Mouse (Mus musculus) MEL (cell line): ENCODE data around the gene AC124502.3.

Experiments used
- CTCF ChIP-seq, 3 experiments: IDR thresholded peaks in 2 of 3; conservative IDR thresholded peaks in 1 of 3; 2 replicates each; pipeline ENCODE4 v1.5.1; 2011 to 2012; ENCODE audit warnings: low read length in 3 of 3, low read depth in 2 of 3, mild to moderate bottlenecking in 2 of 3, improper control_type of control experiment in 1 of 3, inconsistent platforms in 1 of 3, mixed read lengths in 1 of 3, moderate library complexity in 1 of 3; ENCODE audit not compliant: control insufficient read depth in 1 of 3, insufficient read depth in 1 of 3, poor library complexity in 1 of 3, severe bottlenecking in 1 of 3
- JUND ChIP-seq: IDR thresholded peaks from 2 replicates; pipeline ENCODE4 v1.6.1; 2011; ENCODE audit warnings: low read depth, mild to moderate bottlenecking, improper control_type of control experiment, low read length
- MAX ChIP-seq: IDR thresholded peaks from 2 replicates; pipeline ENCODE4 v1.6.1; 2011; ENCODE audit warnings: low read length, improper control_type of control experiment
- MXI1 ChIP-seq: IDR thresholded peaks from 2 replicates; pipeline ENCODE4 v1.6.1; 2011; ENCODE audit warnings: mild to moderate bottlenecking, low read depth, low read length, improper control_type of control experiment
- POLR2A ChIP-seq, 2 experiments: IDR thresholded peaks; 2 replicates each; pipeline ENCODE4 v1.6.1; 2011 to 2012; ENCODE audit warnings: low read length in 2 of 2, mild to moderate bottlenecking in 2 of 2, control low read depth in 1 of 2, improper control_type of control experiment in 1 of 2, low read depth in 1 of 2, moderate library complexity in 1 of 2; ENCODE audit not compliant: control insufficient read depth in 1 of 2, insufficient read depth in 1 of 2, poor library complexity in 1 of 2
- POLR2AphosphoS2 ChIP-seq: IDR thresholded peaks from 2 replicates; pipeline ENCODE4 v1.6.1; 2011; ENCODE audit warnings: low read length, improper control_type of control experiment
- TAL1 ChIP-seq: IDR thresholded peaks from 2 replicates; pipeline ENCODE4 v1.6.1; 2012; ENCODE audit warnings: mild to moderate bottlenecking, inconsistent platforms, low read length, moderate library complexity, mixed read lengths
- TCF12 ChIP-seq: IDR thresholded peaks from 2 replicates; pipeline ENCODE4 v1.6.1; 2014; ENCODE audit warnings: low read depth, mild to moderate bottlenecking, inconsistent platforms, low read length, improper control_type of control experiment, moderate library complexity
- USF1 ChIP-seq: IDR thresholded peaks from 2 replicates; pipeline ENCODE4 v1.6.1; 2014; ENCODE audit warnings: low read depth, mild to moderate bottlenecking, inconsistent platforms, low read length, improper control_type of control experiment, moderate library complexity
- ZKSCAN1 ChIP-seq: IDR thresholded peaks from 2 replicates; pipeline ENCODE4 v1.6.1; 2012; ENCODE audit warnings: low read depth, mild to moderate bottlenecking, inconsistent platforms, low read length, improper control_type of control experiment, moderate library complexity

- TF ChIP-seq ZKSCAN1 (no peak), CTCF (IDR thresholded peaks at IDR 0.05 in 2 of 3, conservative IDR thresholded peaks at IDR 0.05 in 1 of 3; ENCODE audit: control insufficient read depth in 1 of 3, insufficient read depth in 1 of 3, low read depth in 2 of 3, low read length in 3 of 3, poor library complexity in 1 of 3, severe bottlenecking in 1 of 3) (no peak), MAX (no peak), POLR2A (IDR thresholded peaks at IDR 0.05; ENCODE audit: control insufficient read depth in 1 of 2, insufficient read depth in 1 of 2, low read depth in 1 of 2, low read length in 2 of 2, poor library complexity in 1 of 2) (no peak), MXI1 (no peak), POLR2AphosphoS2 (no peak), JUND (no peak), USF1 (no peak), TCF12 (no peak), TAL1 (no peak)
Observed at GRCm38 (mm10) chr19:5045531-5045930, 6.8 kb downstream of the AC124502.3 start.
